Mouse (Mus musculus) layer of hippocampus, adult 11-12 months (tissue): Measurements from ENCODE around the gene Mov10l1.

Experiments used
- DNase-seq: peaks from one replicate; pipeline ENCODE4 v3.0.0; 2022; ENCODE audit warnings: low spot score

The Mov10l1 gene

GRCm38 (mm10) chr15:89075478-89076147 lies 92.9 kb downstream of the Mov10l1 start:
- peak; percentile 85 for DNase-seq

GRCm38 (mm10) chr15:89076156-89076731 lies 93.5 kb downstream of the Mov10l1 start:
- peak; percentile 54 for DNase-seq

- no peak for DNase-seq
Observed at GRCm38 (mm10) chr15:89078208-89078836, 95.6 kb downstream of the Mov10l1 start.

- no peak for DNase-seq
Observed at GRCm38 (mm10) chr15:89083906-89084305, 101.2 kb downstream of the Mov10l1 start.

GRCm38 (mm10) chr15:89084826-89085225 lies 102.1 kb downstream of the Mov10l1 start:
- no peak for DNase-seq

- peak; percentile 88 for DNase-seq
Observed at GRCm38 (mm10) chr15:89088607-89089247, 106.0 kb downstream of the Mov10l1 start, which contains the start of gene Selenoo. Gene Selenoo, plus strand, starts transcription at chr15:89089084.

GRCm38 (mm10) chr15:89089248-89090051 lies 106.7 kb downstream of the Mov10l1 start:
- DNase-seq = no peak

- no peak for DNase-seq
Observed at GRCm38 (mm10) chr15:89090662-89091061, 108.0 kb downstream of the Mov10l1 start.

- no peak for DNase-seq
Observed at GRCm38 (mm10) chr15:89092181-89092580, 109.5 kb downstream of the Mov10l1 start.

GRCm38 (mm10) chr15:89097450-89097849 lies 114.7 kb downstream of the Mov10l1 start:
- DNase-seq = no peak

GRCm38 (mm10) chr15:89098616-89099015 lies 115.9 kb downstream of the Mov10l1 start:
- no peak for DNase-seq

- DNase-seq = no peak
Observed at GRCm38 (mm10) chr15:89100823-89101222, 118.1 kb downstream of the Mov10l1 start.

- no peak for DNase-seq
Observed at GRCm38 (mm10) chr15:89102646-89103045, 119.9 kb downstream of the Mov10l1 start.

GRCm38 (mm10) chr15:89103921-89104320 lies 121.2 kb downstream of the Mov10l1 start:
- DNase-seq = no peak

- no peak for DNase-seq
Observed at GRCm38 (mm10) chr15:89104425-89104824, 121.7 kb downstream of the Mov10l1 start.
